Mouse (Mus musculus): ENCODE measurements around the gene Bcl2l10.

DNA sequence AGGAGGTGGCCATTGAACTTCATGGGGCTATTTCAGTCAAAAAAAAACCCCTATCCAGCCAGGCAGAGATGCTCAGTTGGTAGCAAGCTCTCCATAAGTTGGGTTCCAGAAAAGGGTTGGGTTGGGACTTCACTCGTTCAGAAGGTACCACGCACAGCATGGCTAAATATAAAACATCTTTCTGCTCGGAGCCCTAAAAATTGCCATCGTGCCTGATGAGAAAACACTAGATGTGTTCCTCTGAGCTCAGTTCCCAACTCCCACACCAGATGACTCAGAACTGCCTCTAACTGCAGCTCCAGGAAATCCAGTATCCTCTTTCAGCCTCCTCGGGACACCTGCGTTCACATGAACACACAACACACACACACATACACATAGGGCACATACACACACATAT is 9.5 kb upstream of the Bcl2l10 start:
- TF ChIP-seq CTCF (IDR thresholded peaks at IDR 0.05; ENCODE audit: low read depth), result no peak
- no peak for TF ChIP-seq EP300 (IDR thresholded peaks at IDR 0.05; ENCODE audit: low read depth)
